Mouse (Mus musculus) adrenal gland, adult 8-10 months (tissue): ENCODE measurements around the gene Defb41. TPM values are rescaled to one million over a fixed set of nuclear protein-coding genes. Genes with fewer than 3 reads are reported as not detected.
"Not testable (repeated sequence)": the region's sequence is repeated elsewhere in the genome, so short reads cannot be mapped to it uniquely, and the experiment has no call there.

Experiments used
- DNase-seq: peaks from one replicate; pipeline ENCODE4 v3.0.0; 2022
- total RNA-seq, 4 experiments: library from RNA; stranded (reverse); gene quantifications; 2 replicates each; pipeline ENCODE4 v1.2.4; 2022

The Defb41 gene
- total RNA-seq = not detected

- DNase-seq = no peak
Observed at GRCm38 (mm10) chr1:18265038-18265437, at the start of gene Defb41. TSS of gene Defb41 (minus strand) at chr1:18265138.

DNA sequence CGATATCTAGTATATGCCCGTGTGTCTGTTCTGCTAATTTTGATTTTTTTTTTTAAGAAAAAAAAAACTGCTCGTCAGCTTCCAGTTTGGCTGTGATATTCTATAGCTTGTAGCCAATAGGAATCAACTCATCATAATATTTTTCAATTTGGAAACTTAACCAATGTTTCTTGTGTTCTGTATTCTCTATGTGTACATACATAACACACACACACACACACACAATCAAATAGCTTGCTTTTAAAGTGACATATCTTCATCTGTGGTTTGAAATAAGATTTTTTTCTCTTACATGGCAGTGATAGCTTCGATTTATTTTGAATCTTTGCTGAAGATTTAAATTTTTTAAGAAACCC is 43.5 kb upstream of the Defb41 start:
- DNase-seq = no peak

GRCm38 (mm10) chr1:18307545-18308473 is 42.9 kb upstream of the Defb41 start:
- DNase-seq = no peak

DNA sequence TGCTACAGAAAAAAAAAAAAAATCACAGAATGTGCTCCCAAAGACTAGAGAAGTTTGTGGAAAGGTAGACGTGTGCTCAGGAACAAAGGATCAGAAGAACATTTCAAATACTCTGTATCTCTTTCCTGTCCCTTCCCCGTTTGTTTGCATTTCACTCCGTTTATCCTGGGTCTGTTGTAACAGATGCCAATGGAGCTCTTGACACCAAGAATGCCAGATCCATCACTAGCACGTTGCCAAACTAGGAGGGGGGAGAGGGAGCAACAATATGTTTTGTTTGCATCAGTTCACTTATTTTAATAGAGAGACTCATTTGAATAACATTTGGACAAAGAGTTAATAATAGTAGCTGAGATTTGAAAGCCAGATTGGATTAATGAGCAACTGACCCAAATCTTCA is 27.6 kb upstream of the Defb41 start:
- DNase-seq = no peak

- no peak for DNase-seq
Observed at GRCm38 (mm10) chr1:18288860-18289259, 23.9 kb upstream of the Defb41 start.

DNA sequence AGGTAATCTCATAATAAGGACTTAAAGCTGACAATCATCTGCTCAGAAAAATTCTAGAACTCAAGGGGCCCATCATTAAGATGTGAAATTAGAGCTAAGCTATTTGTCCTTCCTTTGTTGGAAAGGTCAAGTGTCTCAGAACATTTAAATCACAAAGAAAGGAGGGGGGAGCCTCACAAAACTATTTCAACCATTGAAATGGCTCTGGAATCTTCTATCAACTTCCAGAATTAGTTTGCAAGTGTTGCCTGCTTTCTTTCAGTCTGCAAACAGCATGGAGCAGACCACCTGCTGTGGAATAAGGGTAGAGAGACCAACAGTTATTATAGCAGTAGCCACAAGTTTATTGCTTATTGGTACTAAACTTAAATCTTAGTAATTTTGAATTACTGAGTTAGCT is 22.4 kb upstream of the Defb41 start:
- no peak for DNase-seq

DNA sequence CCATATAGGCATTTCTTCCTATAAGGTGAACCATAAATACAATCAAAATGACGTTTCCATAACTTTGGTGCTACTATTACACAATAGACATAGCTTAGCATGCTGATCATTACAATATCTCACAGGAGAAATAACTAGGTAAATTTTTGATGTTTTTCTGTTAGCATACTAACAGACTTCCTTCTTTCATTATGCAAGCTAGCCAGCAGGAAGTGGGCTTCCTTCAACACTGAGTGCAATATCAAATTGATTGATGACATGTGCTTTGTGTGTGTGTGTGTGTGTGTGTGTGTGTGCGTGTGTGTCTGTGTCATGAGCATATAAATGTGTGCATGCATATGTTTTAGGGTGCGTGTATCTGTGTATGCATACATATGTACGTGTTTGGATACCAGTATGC is 6.2 kb upstream of the Defb41 start:
- no peak for DNase-seq

DNA sequence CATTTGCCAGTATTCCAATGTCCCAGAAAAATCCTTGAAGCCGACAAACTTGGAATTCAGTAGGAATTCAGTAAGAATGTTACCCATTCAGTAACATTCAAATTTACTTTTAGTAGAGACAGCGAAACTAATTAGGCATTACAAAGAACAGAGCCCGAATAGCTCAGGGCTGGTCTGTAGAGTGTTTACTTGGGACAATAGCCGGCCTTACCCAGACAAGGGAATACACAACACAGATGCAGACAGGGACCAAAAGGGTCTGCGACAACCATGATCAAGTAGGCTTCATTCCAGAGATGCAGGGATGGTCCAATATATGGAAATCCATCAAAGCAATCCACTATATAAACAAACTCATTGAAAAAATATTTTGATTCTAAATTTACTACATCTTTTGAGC is 3.9 kb upstream of the Defb41 start:
- DNase-seq = no peak

DNA sequence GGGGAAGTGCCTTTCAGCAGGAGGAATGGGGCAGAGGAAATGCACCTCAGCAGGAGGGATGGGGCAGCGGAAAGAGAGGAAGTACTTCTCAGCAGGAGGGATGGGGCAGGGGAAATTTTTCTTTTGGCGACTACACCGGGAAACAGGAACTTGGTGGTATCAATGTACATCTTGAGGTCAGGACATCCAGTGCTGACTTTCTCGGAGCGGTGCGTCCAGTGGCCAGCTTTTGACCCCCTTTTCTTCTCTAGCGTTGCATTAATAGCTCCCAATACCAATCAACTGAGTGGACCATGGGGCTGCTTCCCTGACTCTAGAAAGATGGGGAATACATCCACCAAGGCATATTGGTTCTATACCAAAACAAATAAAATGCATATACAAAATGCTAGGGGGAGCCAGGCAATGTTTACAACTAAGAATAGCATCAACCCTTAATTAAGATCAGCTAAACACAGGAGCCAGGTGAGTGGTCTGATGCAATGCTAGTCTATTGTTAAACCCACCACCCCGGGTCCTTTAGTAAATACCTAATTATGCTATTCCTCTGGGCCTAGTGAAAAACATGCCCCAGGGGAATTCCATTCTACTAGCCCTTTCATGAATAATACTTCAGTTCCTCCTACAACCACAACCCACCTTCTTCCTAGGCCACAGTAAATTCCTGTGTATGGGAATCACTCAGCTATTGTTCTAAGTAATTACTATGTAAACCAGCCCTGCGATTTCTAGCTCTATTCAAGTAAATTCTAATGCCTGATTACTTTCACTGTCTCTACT is 18.9 kb downstream of the Defb41 start:
- DNase-seq = not testable (repeated sequence)

GRCm38 (mm10) chr1:18237343-18237742 is 27.6 kb downstream of the Defb41 start, which contains the start of gene Defb18:
TSS of gene Defb18 (minus strand) at chr1:18237443.
- no peak for DNase-seq

DNA sequence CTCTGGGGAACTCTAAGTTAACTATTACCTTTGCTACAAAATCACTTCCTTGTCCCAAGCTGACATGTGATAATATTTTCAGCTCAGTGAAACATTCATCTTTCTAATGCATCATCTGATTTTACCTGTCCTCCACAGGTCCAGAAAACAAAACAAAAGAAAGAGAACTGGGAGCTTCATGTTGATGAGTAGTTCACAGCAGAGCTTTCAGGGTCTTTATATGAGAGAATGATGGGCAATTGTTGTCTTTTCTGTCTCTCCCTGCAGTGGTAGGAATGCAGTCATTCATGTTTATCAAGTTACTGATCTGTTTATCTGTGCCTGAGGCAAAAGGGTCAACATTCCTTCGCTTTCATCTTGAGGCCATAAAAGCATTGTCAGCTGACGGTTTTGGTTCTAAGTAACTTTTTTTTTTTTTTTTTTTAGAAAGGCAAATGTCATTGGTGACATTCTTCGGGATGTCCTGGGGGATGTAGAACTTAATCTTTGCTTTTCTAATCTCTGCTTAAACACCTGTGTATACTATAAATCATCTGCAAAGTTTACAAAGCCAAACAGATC is 41.5 kb downstream of the Defb41 start:
- DNase-seq = no peak

Other genes starting within 250 kb of the Defb41 start
- not detected for gene Crisp4, start 119.2 kb downstream of the Defb41 start, total RNA-seq
- not detected for gene Defb18, start 27.7 kb downstream of the Defb41 start, total RNA-seq